Mouse (Mus musculus): ENCODE results near the gene Nfib. TPM values are rescaled to one million over a fixed set of nuclear protein-coding genes. Genes with fewer than 3 reads are reported as not detected.

Gene Nfib
- total and polyA plus RNA-seq, 3 experiments, result 0.16 TPM; not detected in 2

GRCm38 (mm10) chr4:82470938-82471320 lies 234.6 kb downstream of the Nfib start:
- ATAC-seq (ENCODE audit: extremely low read depth, insufficient number of reproducible peaks, low FRiP score, poor library complexity, severe bottlenecking), result no peak
- Histone ChIP-seq H3K36me3 (replicated peaks) (no peaks in the 10 kb centered on the region), H3K4me1 (ENCODE audit: insufficient read depth, low read depth, low read length) (no peaks in the 10 kb centered on the region), H3K27me3 (ENCODE audit: insufficient read depth, low read length) (no peaks in the 10 kb centered on the region), H3K9me3 (replicated peaks) (peaks cover 19% of the 10 kb centered on the region), H3K4me3 (ENCODE audit: low read depth, low read length) (no peak overlapping the region)
- no peak for DNase-seq (ENCODE audit: low spot score)
- TF ChIP-seq POLR2AphosphoS5 (IDR thresholded peaks at IDR 0.05; ENCODE audit: insufficient replicate concordance, low read depth, low read length), result no peak
- TF ChIP-seq GATA2 (IDR thresholded peaks at IDR 0.05; ENCODE audit: borderline replicate concordance, low read depth, low read length), result no peak
- TF ChIP-seq CTCF (IDR thresholded peaks at IDR 0.05; ENCODE audit: low read depth, low read length), result no peak
- no peak for TF ChIP-seq GATA1 (IDR thresholded peaks at IDR 0.05; ENCODE audit: borderline replicate concordance, low read length)
- TF ChIP-seq TAL1 (conservative IDR thresholded peaks at IDR 0.05; ENCODE audit: low read depth, low read length), result no peak

DNA sequence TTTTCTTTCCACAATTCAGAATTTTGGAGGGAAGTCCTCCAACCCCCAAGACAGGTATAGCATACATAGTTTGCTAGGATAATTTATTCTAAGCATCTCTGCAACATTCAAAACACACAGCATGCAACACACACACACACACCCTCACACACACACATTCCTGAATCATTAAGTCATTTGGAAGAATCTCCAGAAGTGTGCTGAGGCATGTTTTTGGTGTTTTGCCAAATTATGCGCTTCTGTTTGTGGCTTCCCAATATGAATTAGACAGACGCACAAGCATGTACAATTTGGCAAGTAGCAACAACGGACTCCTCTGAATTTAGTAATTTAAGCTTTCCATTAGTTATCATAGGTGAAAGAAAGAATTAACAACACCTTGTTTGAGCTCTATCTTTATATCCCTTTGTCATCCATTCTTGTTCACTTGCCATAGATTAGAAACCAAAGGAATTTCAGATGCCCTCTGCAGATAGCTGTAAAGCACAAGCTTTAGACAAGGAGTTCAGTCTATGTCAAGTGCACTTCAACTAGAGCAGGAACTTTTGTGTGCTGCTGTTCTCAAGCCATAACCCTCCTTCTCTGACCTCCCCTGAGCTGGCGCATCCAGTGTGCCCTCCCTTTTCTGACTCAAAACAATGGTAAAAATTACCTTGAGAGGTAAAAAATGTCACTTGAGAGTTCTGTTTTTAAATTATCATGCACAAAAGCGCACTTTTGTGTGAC lies 235.2 kb downstream of the Nfib start:
- Histone ChIP-seq H3K4me1 (ENCODE audit: insufficient read depth, low read depth, low read length) (no peaks in the 10 kb centered on the region), H3K36me3 (replicated peaks) (no peaks in the 10 kb centered on the region), H3K9me3 (replicated peaks) (peaks cover 16% of the 10 kb centered on the region), H3K4me3 (ENCODE audit: low read depth, low read length) (no peak overlapping the region), H3K27me3 (ENCODE audit: insufficient read depth, low read length) (no peaks in the 10 kb centered on the region)
- DNase-seq (ENCODE audit: low spot score) (no peak), ATAC-seq (ENCODE audit: extremely low read depth, insufficient number of reproducible peaks, low FRiP score, poor library complexity, severe bottlenecking) (no peak)
- TF ChIP-seq POLR2AphosphoS5 (IDR thresholded peaks at IDR 0.05; ENCODE audit: insufficient replicate concordance, low read depth, low read length), result no peak
- no peak for TF ChIP-seq CTCF (IDR thresholded peaks at IDR 0.05; ENCODE audit: low read depth, low read length)
- TF ChIP-seq GATA1 (IDR thresholded peaks at IDR 0.05; ENCODE audit: borderline replicate concordance, low read length), result no peak
- TF ChIP-seq GATA2 (IDR thresholded peaks at IDR 0.05; ENCODE audit: borderline replicate concordance, low read depth, low read length), result no peak
- no peak for TF ChIP-seq TAL1 (conservative IDR thresholded peaks at IDR 0.05; ENCODE audit: low read depth, low read length)

- Histone ChIP-seq H3K4me1 (ENCODE audit: insufficient read depth, low read depth, low read length) (no peaks in the 10 kb centered on the region), H3K9me3 (replicated peaks) (peaks cover 24% of the 10 kb centered on the region), H3K4me3 (ENCODE audit: low read depth, low read length) (no peak overlapping the region), H3K36me3 (replicated peaks) (no peaks in the 10 kb centered on the region), H3K27me3 (ENCODE audit: insufficient read depth, low read length) (no peaks in the 10 kb centered on the region)
- no peak for ATAC-seq (ENCODE audit: extremely low read depth, insufficient number of reproducible peaks, low FRiP score, poor library complexity, severe bottlenecking)
- no peak for TF ChIP-seq CTCF (IDR thresholded peaks at IDR 0.05; ENCODE audit: low read depth, low read length)
- DNase-seq (ENCODE audit: low spot score), result no peak
These were observed 236.6 kb downstream of the Nfib start for GRCm38 (mm10) chr4:82468944-82469343.

- Histone ChIP-seq H3K4me1 (ENCODE audit: insufficient read depth, low read depth, low read length) (no peaks in the 10 kb centered on the region), H3K36me3 (replicated peaks) (no peaks in the 10 kb centered on the region), H3K27me3 (ENCODE audit: insufficient read depth, low read length) (no peaks in the 10 kb centered on the region), H3K9me3 (replicated peaks) (peaks cover 25% of the 10 kb centered on the region), H3K4me3 (ENCODE audit: low read depth, low read length) (no peak overlapping the region)
- DNase-seq (ENCODE audit: low spot score) (no peak), ATAC-seq (ENCODE audit: extremely low read depth, insufficient number of reproducible peaks, low FRiP score, poor library complexity, severe bottlenecking) (no peak)
- TF ChIP-seq GATA1 (IDR thresholded peaks at IDR 0.05; ENCODE audit: borderline replicate concordance, low read length) (no peak), POLR2AphosphoS5 (IDR thresholded peaks at IDR 0.05; ENCODE audit: insufficient replicate concordance, low read depth, low read length) (no peak), TAL1 (conservative IDR thresholded peaks at IDR 0.05; ENCODE audit: low read depth, low read length) (no peak), GATA2 (IDR thresholded peaks at IDR 0.05; ENCODE audit: borderline replicate concordance, low read depth, low read length) (no peak), CTCF (IDR thresholded peaks at IDR 0.05; ENCODE audit: low read depth, low read length) (no peak)
These were observed 238.8 kb downstream of the Nfib start for GRCm38 (mm10) chr4:82466717-82467116.

- DNase-seq (ENCODE audit: low spot score) (no peak), ATAC-seq (ENCODE audit: extremely low read depth, insufficient number of reproducible peaks, low FRiP score, poor library complexity, severe bottlenecking) (no peak)
- no peaks in the 10 kb centered on the region for H3K27me3 ChIP-seq (ENCODE audit: insufficient read depth, low read length)
These were observed 239.4 kb downstream of the Nfib start for GRCm38 (mm10) chr4:82466144-82466543.

GRCm38 (mm10) chr4:82464051-82464632 lies 241.4 kb downstream of the Nfib start:
- H3K4me1 ChIP-seq (ENCODE audit: insufficient read depth, low read depth, low read length), result no peaks in the 10 kb centered on the region
- ATAC-seq (ENCODE audit: extremely low read depth, insufficient number of reproducible peaks, low FRiP score, poor library complexity, severe bottlenecking) (no peak), DNase-seq (ENCODE audit: low spot score) (no peak)
- H3K9me3 ChIP-seq (replicated peaks), result peaks cover 27% of the 10 kb centered on the region
- H3K27me3 ChIP-seq (ENCODE audit: insufficient read depth, low read length), result no peaks in the 10 kb centered on the region
- TF ChIP-seq GATA2 (IDR thresholded peaks at IDR 0.05; ENCODE audit: borderline replicate concordance, low read depth, low read length), result no peak
- TF ChIP-seq CTCF (IDR thresholded peaks at IDR 0.05; ENCODE audit: low read depth, low read length), result no peak
- no peak for TF ChIP-seq TAL1 (conservative IDR thresholded peaks at IDR 0.05; ENCODE audit: low read depth, low read length)
- no peak for TF ChIP-seq GATA1 (IDR thresholded peaks at IDR 0.05; ENCODE audit: borderline replicate concordance, low read length)
- TF ChIP-seq POLR2AphosphoS5 (IDR thresholded peaks at IDR 0.05; ENCODE audit: insufficient replicate concordance, low read depth, low read length), result no peak
- H3K4me3 ChIP-seq (ENCODE audit: low read depth, low read length), result no peak overlapping the region
- no peaks in the 10 kb centered on the region for H3K36me3 ChIP-seq (replicated peaks)

More at GRCm38 (mm10) chr4:82466144-82466543, 239.4 kb downstream of the Nfib start:
- Histone ChIP-seq H3K4me3 (ENCODE audit: low read depth, low read length) (no peak overlapping the region), H3K36me3 (replicated peaks) (no peaks in the 10 kb centered on the region), H3K9me3 (replicated peaks) (peaks cover 20% of the 10 kb centered on the region), H3K4me1 (ENCODE audit: insufficient read depth, low read depth, low read length) (no peaks in the 10 kb centered on the region)
- TF ChIP-seq CTCF (IDR thresholded peaks at IDR 0.05; ENCODE audit: low read depth, low read length), result no peak
- no peak for TF ChIP-seq POLR2AphosphoS5 (IDR thresholded peaks at IDR 0.05; ENCODE audit: insufficient replicate concordance, low read depth, low read length)
- no peak for TF ChIP-seq GATA1 (IDR thresholded peaks at IDR 0.05; ENCODE audit: borderline replicate concordance, low read length)
- TF ChIP-seq GATA2 (IDR thresholded peaks at IDR 0.05; ENCODE audit: borderline replicate concordance, low read depth, low read length), result no peak
- no peak for TF ChIP-seq TAL1 (conservative IDR thresholded peaks at IDR 0.05; ENCODE audit: low read depth, low read length)

Measured in G1E (cell line).